Mouse (Mus musculus): ENCODE results near the gene Rb1.

Rb1 gene

GRCm38 (mm10) chr14:73325456-73326381 lies at the start of gene Rb1:
Gene Rb1 (minus strand): TSS chr14:73325822.
- DNase-seq, result peak; percentile 88

- peak; percentile 82 for DNase-seq
Observed at GRCm38 (mm10) chr14:73374315-73374890, 48.8 kb upstream of the Rb1 start.

GRCm38 (mm10) chr14:73373606-73374005 lies 48.0 kb upstream of the Rb1 start:
- no peak for DNase-seq

- no peak for DNase-seq
Observed at GRCm38 (mm10) chr14:73372990-73373389, 47.4 kb upstream of the Rb1 start.

- no peak for DNase-seq
Observed at GRCm38 (mm10) chr14:73371577-73371976, 46.0 kb upstream of the Rb1 start.

- peak; percentile 50 for DNase-seq
Observed at GRCm38 (mm10) chr14:73370695-73371372, 45.2 kb upstream of the Rb1 start.

- no peak for DNase-seq
Observed at GRCm38 (mm10) chr14:73370078-73370670, 44.6 kb upstream of the Rb1 start.

- no peak for DNase-seq
Observed at GRCm38 (mm10) chr14:73369634-73370033, 44.0 kb upstream of the Rb1 start.

GRCm38 (mm10) chr14:73368966-73369365 lies 43.3 kb upstream of the Rb1 start:
- no peak for DNase-seq

- DNase-seq, result no peak
Observed at GRCm38 (mm10) chr14:73368221-73368620, 42.6 kb upstream of the Rb1 start.

- DNase-seq, result no peak
Observed at GRCm38 (mm10) chr14:73366278-73366677, 40.7 kb upstream of the Rb1 start.

- DNase-seq, result no peak
Observed at GRCm38 (mm10) chr14:73363782-73364181, 38.2 kb upstream of the Rb1 start.

GRCm38 (mm10) chr14:73354700-73355099 lies 29.1 kb upstream of the Rb1 start:
- no peak for DNase-seq

GRCm38 (mm10) chr14:73351118-73351517 lies 25.5 kb upstream of the Rb1 start:
- DNase-seq, result no peak

GRCm38 (mm10) chr14:73350029-73350428 lies 24.4 kb upstream of the Rb1 start:
- DNase-seq, result no peak

GRCm38 (mm10) chr14:73349061-73349670 lies 23.5 kb upstream of the Rb1 start:
- no peak for DNase-seq

GRCm38 (mm10) chr14:73347302-73347701 lies 21.7 kb upstream of the Rb1 start:
- DNase-seq, result no peak

GRCm38 (mm10) chr14:73345614-73346013 lies 20.0 kb upstream of the Rb1 start:
- DNase-seq, result no peak

- DNase-seq, result no peak
Observed at GRCm38 (mm10) chr14:73340051-73340755, 14.6 kb upstream of the Rb1 start.

GRCm38 (mm10) chr14:73339615-73340014 lies 14.0 kb upstream of the Rb1 start:
- DNase-seq, result no peak

GRCm38 (mm10) chr14:73336316-73337080 lies 10.9 kb upstream of the Rb1 start:
- no peak for DNase-seq

Measured in kidney, adult 18-20 months (tissue).